Mouse (Mus musculus) lung, postnatal 36 days (tissue): Measurements from ENCODE around the gene Prickle2.

Source experiments
- DNase-seq: peaks from one replicate; pipeline ENCODE4 v3.0.0; 2022; ENCODE audit warnings: mixed read lengths

Gene Prickle2

GRCm38 (mm10) chr6:92347278-92348028, 358.5 kb downstream of the Prickle2 start:
- no peak for DNase-seq

DNA sequence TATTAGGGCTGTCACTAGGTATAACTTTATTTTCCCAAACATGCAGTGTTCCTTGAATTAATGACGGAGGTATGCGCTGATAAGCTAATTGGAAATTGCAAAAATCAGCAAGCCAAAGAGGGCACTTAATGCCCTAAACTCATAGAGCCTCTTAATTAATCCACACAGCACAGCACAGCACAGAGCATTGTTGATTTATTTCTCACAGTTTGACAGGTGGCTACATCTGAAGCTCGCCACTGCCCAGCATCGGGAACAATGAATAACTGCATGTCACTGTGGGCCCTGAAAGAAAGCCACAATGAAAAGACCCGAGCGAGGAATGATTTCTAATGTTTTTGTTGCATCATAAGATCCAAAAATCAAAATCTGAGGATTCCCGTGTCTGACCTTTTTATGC, 359.2 kb downstream of the Prickle2 start:
- no peak for DNase-seq

DNA sequence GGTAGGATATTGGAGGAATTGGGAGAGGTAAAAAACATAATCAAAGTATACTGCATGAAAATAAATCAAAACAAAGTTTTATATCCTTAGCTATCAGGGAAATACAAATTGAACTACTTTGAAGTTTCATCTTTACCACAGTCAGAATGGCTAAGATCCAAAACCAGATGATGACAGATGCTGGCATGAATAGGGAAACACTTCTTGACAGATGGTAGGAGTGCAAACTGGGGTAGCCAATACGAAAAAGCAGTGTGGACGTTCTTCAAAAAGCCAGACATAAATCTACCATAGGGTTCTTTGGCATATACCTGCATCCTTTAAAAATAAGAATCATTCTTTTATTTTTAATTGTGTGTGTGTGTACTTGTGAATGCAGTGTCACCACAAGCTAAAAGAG, 360.8 kb downstream of the Prickle2 start:
- DNase-seq, result no peak

DNA sequence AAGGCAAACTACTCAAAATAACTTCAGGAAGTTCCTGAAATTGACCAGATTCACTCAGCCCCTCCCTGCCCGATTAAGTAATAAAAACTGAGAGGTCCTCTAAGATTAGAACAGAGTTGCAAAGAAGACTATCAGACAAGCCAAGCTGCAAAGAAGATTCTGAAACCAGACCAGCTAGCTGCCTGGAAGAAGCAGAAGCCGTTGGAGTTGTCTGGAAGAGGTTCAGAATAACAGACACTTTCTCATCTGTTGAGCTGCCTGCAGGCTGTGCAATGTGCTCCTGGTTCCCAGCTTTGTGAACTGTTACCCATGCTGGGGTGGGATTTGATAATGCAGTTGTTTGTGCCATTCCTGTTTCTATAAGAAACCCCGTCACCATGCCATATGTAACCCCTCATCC, 361.4 kb downstream of the Prickle2 start:
- DNase-seq, result no peak
